Mouse (Mus musculus) B cell, adult 2 months (primary cell): ENCODE results near the gene Kcnd2.
"Not testable (repeated sequence)": the region's sequence is repeated elsewhere in the genome, so short reads cannot be mapped to it uniquely, and the experiment has no call there.

Experiments
- DNase-seq, 2 experiments: peaks; one replicate each; pipeline ENCODE4 v3.0.0; 2022

Gene Kcnd2

DNA sequence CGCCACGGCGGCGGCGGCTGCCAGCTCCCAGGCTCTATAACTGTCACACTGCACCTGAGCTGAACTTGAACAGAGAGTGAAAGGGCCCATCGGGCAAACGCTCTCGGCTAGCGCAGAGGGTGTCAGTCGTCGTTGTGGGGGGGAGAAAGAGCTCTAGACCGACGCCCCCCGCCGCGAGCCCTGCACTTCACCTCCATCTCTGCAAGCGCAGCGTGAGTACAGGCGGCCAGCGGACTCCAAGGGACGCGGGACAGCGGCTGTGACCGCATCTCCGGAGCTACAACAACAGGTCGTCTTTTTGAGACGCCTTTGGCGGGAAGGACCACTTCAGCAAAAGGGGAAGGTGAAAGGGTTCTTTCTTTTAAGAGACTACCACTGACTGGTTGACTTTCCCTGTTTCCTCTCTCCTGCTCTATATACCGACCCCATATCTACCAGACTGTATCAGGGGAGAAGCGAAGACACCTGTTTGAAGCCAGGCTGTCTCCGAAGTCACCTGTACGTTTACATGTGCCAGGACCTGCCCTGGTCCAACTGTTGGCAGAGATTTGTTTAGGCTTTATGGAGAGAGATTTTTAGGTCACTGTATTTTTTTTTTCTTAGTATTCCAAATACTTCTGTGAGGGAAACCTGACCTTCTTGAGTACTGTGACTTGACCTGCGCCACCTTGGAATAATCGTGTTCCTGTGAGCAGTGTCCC, at the start of gene Kcnd2:
Kcnd2 (plus strand) TSS at position 13 of the 701 bp plus-strand sequence.
- no peak for DNase-seq

DNA sequence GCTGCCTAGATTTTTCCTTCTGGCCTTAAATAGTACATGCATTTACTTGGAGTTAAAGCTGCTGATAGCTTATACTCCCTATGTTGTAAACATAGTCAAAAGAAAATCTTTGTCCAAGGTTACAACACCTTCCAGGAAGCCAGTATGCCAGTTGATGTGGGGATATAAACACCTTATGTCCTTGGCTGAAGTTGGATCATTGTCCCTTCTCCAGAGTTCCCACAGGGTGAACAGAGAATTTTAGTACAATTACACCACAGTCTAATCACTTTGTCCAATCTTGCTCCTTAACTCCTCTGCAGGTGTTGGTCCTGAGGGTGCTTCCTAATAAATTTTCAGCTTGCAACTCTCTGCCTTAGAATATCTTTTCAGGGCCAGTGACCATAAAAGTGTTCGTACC, 48.7 kb upstream of the Kcnd2 start:
- DNase-seq: no peak

DNA sequence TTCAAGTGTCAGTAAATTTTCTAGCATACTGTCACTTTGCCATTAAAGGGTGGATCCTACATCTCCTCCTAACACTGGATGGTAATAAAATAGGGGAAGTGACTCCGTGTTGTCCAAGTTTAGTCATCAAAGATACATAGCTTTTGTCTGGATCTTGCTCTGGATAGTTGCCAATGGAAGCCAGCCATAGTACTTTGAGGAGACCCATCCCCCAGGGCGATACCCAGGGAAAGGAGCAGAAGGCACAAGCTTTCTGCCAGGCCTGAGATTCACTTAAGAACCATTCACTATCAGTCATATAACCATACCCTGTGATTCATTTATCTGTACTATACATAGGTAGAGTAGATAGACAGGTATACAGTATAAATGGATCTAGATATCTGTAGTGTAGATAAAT, 20.0 kb upstream of the Kcnd2 start:
- DNase-seq: no peak

DNA sequence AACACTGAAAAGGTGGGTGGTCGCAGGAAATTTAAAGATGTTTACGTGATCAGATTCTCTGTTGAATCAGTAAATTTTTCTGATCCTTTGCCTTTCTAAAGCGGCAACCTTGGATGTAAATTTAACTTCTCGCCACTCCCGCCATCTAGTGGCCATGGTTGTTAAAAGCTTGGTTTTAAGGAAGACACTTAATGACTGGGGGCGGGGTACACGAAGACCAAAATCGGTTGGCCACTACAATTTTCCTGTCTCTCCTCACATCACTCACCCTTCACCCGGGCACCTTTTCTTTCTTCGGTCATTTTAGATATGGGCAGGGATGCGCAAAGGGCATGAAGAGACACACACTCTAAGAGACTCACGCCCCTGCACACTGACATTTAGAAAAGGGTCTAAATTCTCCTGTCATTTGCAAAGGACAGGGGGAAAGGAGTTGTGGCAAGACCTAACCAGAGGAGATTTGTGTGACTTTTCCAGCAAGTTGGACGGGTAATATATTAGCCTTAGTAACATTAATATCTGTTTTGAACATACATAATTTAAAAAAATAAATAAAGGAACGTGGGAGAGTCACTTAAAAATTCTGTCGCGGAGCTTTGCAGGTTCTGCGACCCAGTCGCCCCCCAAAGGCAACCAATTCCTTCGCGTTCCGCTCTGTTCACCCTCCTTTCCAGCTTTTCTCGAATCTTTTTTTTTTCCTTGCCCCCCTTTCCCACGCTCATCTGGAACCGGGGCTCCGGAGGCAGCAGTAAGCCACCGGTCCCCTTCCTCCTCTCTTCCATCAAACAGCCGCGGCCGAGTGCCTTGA, 1.2 kb upstream of the Kcnd2 start:
- no peak for DNase-seq

DNA sequence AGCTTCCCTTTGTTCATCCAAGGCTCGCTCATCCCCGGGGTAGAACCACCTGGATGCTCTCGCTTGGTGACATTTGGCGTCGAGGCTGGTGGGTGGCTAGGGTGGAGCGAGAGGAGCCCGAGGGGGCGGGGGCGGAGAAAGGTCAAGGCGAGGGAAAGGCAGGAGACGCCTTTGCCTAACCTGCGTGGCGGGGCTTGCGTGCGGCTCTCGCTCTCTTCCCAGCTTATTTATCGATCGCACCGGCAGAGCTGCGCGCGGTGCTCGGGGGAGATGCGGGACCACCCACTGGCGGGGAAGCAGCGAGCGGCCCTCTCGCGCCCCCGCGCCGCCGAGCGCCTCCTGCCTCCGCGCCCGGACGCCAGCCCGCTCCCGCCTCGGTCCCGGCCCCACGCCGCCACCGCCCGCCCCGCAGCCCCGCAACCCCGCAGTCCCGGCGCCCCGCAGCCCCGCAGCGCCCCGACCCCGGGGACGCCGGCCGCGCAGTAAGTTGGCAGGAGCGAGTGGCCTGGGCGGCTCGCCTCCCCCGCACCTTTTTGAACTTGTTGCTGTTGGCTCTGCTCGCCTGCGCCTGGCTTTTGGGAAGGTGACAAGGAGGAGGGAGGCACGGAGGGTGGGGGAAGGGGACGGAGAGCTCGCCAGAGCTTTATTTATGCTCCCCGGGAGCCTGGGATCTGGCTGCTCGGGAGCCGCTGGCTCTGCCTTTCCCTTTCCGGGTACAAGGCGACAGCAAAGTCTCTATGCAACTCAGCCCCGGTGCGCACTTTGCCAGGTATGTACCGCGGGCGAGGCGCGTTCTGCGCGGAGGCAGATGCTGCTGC, 421 bp upstream of the Kcnd2 start:
- no peak for DNase-seq

DNA sequence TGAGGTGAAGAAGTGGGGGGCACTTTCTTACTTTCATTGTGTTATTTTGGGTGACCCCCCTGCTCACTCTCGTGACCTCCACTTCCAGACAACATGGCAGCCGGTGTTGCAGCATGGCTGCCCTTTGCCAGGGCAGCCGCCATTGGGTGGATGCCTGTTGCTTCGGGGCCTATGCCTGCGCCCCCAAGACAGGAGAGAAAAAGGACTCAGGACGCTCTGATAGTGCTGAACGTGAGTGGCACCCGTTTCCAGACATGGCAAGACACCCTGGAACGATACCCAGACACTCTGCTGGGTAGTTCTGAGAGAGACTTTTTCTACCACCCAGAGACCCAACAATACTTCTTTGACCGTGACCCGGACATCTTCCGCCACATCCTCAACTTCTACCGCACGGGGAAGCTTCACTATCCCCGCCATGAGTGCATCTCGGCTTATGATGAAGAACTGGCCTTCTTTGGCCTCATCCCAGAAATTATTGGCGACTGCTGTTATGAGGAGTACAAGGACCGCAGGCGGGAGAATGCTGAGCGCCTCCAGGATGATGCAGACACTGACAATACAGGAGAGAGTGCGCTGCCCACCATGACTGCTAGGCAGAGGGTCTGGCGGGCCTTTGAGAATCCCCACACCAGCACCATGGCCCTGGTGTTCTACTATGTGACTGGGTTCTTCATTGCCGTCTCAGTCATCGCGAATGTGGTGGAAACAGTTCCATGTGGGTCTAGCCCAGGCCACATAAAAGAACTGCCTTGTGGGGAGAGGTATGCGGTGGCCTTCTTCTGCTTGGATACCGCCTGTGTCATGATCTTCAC, 1.1 kb downstream of the Kcnd2 start:
- no peak for DNase-seq

DNA sequence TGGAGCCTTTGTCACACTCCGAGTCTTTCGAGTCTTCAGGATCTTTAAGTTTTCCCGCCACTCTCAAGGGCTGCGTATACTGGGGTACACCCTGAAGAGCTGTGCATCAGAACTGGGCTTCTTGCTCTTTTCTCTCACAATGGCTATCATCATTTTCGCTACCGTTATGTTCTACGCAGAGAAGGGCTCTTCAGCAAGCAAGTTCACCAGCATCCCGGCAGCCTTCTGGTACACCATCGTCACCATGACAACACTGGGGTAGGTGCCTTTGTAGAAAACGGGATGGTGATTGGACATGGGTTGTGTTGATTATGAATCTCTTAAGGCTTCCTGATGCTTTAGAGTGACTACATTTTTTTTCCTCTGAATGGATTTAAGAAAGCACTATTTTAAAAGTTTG, 1.9 kb downstream of the Kcnd2 start:
- DNase-seq: no peak

DNA sequence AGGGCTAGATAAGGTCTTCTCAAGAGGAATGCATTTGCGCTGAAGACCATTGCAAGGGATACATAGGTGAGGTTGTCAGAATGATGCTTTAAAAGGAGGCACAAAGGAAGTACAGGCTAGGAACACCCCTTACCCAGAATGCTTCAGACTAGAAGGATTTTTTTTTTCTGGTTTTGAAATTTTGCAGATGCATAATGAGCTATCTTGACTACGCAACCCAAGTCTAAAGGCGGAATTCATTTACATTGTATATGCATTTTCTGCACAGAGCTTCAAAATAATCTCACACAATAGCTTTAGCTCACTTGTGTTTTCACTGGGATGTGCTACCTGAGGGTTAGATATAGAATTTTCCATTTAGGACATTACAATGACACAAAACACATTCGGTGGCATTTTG, 10.8 kb downstream of the Kcnd2 start:
- no peak for DNase-seq

DNA sequence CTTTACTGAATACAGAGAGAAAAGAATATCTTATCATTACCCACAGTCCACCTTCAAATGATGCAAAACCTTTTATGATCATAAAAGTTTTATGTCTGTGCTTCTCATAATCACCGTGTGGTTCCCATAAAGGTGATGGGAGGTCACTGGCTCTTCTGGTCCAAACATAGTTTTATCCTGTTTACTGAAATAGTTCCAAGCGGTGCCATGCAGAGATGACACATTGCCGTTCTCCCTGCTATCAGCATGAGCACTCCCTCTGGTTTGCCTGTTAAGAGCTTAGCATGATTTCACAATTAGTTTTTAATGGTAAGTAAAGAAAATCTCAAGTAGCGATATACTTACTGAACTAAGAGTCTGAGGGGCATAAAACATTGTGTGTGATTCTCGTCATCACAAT, 43.7 kb downstream of the Kcnd2 start:
- no peak for DNase-seq

DNA sequence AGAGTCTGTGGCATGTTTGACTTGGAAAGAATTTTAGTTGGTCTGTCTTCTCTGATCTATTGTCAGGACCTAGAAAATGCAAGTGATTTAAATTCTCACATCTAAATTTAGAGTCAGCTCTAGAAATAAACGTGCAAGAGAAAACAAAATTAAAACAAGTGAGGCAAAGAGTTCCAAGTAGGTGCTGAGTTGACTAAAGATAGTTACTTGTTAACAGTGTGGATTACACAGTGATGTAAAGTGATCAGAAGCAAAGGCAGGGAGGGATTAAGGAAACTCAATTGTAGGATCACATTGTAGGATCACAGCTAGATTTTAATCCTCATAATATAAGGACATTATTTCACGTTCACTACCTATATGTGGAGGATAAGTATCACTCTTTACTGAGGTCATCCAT, 52.6 kb downstream of the Kcnd2 start:
- DNase-seq: no peak

DNA sequence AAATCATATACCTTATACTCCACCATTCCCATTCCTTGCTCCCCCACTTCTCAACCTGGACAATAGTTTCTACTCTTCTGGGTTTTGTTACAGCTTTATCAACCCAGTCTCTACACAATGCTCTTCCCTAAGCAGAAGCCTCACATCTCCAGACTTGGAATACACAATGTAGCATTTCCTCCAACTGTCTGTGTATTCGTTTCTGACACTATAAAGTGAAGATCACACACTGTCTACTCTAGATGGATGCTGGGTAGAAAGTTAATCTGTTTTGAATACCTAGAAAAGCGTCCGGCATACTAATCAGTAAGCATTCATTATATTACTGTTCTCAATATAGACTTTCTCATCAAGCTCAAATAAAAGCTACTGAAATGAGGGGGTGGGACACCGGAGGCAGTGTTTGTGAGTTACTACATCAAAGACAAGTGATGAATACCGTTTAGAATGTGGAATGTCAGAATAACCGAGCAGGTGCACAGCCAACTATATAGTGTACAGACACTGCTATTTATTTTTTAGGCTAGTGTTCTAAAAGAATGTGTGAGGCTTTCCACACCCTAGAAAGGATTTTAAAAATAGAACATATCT, 62.1 kb downstream of the Kcnd2 start:
- no peak for DNase-seq

DNA sequence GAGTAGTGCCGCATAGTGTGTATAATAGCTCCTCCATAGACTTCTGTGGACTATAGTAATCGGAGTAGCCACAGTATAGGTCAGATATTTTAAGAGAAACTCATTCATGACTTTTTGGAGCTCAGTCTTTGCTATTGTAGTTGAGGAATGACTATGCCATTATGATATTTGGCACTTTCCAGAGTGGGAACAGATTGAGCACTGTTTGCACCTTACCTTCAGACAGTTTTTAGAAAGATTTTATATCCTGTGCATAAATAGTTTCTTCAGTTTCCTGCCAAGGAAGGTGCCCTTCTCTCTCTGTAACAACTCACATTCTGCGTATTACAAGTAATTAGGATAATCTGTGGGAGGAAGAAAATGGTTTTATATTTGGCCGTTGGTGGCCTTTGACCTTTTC, 89.6 kb downstream of the Kcnd2 start:
- DNase-seq: no peak

DNA sequence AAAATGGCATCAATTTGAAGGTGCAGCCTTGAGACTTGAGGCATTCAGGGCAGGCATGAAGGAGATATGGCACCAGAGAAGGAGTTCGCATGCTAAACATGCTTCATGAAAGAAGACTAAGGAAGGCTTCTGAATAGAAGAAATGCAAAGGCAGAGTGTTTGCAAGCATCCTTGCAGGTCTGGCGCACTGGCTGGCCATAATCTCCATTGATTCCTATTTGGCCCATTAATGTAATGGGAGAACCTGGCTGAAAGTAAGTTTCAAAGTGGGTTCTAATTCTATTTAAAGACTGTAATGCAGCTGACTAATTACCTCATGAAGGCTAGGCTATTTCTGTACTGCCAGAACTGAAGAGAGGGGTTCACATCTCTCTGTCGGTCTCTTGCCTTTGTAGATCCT, 94.9 kb downstream of the Kcnd2 start:
- no peak for DNase-seq

DNA sequence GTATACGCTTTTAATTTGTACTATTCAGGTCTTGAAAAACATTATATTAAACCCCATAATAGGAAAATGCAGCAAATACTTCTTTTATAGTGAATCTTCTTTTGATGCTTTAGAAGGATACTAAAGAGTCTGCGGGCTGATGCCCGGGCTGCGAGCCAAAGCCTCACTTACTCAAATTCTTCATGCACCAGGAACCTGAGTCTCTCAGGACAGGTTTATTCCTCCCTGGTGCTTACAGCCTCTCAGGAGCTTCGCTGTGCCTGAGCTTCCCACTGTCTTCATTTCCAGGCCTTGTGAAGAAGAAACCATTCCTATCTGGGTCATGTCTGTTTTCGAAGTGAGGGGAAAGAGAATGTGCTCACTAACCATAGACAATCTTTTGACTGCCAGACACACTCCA, 106.1 kb downstream of the Kcnd2 start:
- DNase-seq: no peak

DNA sequence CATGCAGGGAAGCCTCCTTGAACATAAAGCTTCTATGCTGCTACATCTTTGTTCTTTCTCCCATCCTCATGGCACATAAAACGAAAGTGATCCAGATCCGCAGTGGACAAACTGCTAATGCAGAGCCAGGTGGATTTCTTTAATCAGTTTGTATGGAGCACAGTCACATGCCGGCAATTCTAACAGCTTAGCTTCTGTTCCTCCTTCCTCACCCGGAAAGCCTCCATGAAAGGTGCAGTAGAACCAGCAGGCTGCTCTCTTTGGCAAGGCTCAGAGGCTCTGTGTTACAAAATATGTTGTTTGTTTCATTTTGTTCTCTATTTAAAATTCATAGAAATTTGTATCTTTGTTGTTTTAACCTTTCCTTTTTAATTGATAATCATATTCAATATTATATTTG, 106.9 kb downstream of the Kcnd2 start:
- no peak for DNase-seq

DNA sequence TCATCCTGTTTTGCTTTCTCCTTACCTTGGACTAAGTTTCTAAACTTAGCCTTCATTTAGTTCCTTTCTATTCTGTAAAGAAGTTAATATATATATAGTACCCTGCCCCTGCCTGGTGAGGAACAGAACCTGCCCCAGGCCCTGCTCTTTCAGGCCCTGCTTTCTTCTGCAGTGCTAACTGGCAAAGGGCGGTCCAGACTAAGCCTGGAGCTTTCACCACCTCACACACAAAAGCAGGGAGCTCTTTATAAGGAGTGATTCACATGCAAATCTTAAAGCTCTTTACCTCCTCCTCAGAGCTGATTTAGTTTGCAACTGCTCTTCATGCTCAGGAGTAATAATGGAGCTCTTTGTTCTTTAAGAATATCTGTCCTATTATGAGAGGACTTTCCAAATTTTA, 109.9 kb downstream of the Kcnd2 start:
- no peak for DNase-seq

DNA sequence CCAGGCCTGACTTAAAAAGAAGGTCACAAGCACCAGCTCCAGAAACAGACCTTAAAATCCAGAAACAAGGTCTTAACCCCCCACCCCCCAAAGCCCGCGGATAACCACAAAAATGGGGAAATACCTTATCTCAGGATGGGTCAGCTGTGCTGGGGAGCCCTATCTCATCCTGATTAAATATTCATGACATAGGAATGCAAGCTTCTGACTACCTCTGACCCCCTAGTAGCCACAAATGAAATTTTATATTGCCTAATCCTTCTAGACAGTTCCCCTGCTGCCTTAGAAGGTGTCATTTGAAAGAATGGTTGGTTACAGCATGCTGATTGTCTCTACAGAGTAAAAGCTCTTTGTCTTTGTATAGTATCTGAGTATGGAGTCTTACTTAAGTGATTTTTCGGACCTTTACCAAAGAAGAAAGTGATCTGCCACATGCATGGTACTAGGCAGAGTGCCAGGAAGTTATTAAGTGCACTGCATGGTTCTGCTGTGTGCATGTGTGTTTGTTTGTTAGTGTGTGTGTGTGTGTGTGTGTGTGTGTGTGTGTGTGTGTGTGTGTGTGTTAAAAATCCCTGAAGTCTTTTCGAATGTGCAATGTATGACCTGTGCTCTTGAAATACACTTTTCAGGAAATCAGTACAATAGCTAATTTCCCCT, 111.9 kb downstream of the Kcnd2 start:
- DNase-seq: no peak

DNA sequence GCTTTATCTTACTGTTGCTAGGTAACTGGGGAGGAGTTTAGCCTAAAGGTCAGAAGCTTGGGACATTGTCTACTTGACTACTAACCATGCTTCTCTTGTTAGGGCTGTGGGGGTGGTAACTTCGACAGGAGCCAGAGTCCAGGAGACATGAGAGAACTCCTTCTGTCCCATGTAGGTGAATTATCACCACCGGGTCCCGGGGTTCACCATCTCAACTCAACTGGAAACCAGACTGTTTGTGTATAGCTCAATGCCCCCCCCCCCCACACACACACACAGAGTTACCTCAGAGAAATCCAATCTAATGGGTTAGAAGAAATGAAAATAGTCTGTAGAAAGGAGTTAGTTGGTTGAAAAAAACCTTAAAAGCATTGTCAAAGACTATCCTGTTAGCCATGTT, 170.0 kb downstream of the Kcnd2 start:
- not testable (repeated sequence) for DNase-seq

DNA sequence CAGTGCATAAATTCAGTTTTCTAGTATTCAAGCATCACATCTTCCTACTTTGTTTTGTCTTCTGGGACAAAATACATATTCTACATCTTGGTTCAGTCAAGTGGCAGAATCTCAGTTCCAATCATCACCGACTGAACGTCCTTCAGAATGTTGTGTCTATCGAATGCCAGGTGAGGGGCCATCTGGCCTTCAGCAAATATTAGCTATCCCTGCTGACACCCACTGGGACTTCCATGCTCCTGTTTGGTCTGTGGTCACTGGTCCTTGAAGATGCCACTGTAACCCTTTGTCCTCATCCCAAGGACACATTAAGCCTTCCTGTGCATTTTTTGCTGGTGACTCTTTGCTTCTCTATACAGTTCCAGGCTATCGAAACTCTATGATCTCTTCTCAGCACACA, 176.5 kb downstream of the Kcnd2 start:
- DNase-seq: no peak

DNA sequence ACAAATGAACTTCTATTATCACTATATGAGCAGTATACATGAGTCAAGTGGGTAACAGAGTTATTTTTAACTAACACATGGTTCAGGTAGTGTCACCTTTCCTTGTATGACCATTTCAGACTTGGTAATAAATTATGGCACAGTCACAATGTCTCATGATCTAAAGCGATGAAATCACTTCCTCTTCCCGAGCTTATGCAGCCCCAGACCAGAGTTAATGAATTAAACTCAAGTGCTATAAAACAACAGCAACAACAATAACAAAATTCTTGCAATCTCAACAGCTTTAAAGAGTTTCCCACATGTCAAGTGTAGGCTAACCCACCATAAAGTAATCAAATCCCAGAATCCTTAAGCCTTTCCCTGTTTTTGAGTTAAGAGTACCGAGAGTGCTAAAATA, 198.4 kb downstream of the Kcnd2 start:
- DNase-seq: no peak

DNA sequence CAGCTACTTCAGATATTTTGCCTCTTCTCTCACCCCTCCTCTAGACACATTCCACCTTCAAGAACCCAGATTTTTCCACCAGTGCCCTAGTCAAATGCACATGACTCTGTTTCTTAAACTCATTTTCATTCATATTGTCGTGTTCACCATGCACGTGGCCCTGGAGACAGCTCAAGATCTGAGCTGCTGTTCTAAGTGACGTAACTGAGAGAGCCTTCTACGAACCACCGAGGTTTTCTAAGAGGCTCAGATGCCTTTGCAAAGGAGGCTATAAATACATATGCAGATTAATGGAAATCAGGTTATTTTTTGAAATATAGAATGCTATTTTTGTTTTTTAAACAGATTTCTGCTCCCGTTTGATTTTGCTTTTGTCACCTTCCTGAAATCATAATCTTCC, 202.9 kb downstream of the Kcnd2 start:
- DNase-seq: no peak

DNA sequence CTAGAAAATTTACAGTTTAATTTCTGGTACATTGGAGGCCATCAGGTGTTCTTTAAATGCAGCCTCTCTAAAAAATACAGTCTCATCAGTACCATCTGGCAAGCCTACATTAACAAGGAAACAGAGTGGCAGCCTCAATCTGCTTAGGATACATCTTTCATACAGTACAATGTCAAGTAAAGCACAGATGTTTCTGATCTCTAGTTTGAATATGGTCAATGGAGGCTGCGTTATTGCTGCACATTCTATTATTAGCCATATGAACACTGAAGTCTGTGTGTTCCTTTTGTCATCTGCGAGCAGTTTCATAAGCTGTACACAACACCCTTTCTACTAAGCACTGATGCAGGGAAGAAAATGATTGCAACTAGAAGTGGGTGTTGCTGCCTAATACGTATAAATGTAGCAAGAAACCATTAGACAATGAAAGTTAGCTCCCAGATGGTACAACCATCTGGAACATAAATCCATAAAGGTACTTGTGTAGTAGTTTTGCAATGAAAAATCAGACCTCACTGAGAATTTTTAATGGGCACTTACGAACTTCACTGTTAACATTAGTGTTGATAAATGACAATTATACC, 209.0 kb downstream of the Kcnd2 start:
- no peak for DNase-seq
